Mouse (Mus musculus): ENCODE data around the gene Tnni3k. TPM values are rescaled to one million over a fixed set of nuclear protein-coding genes. Genes with fewer than 3 reads are reported as not detected.
A peak's percentile ranks its signal among the peaks of the same experiment; 100 is the strongest.

The Tnni3k gene
- total and polyA plus RNA-seq, 3 experiments: 0.07 TPM; not detected in 2

DNA sequence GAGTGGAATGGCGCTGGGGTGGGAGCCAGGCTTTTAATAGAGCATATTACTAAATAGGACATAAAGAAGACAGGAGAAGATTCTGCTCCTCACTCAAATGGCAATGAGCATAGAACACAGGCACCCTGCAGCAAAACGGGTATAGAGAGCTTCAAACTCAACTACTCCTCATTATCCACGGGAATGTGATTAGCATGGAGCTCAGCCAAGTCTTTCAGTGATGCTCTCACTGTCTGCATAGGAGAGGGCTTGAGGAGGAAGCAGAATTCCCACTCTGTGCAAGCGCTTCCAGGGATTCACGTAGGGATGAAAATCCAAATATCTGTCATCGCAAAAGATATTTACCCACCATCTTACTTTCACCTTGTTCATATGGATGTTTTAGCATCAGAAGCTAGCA is 141.6 kb downstream of the Tnni3k start:
- no peak for TF ChIP-seq SMC3 (IDR thresholded peaks at IDR 0.05; ENCODE audit: low read depth, low read length)
- no peak for TF ChIP-seq E2F4 (IDR thresholded peaks at IDR 0.05; ENCODE audit: insufficient replicate concordance, low read depth, low read length)
- no peak for TF ChIP-seq ZC3H11A (IDR thresholded peaks at IDR 0.05; ENCODE audit: low read depth, low read length)
- no peak for TF ChIP-seq JUND (conservative IDR thresholded peaks at IDR 0.05; ENCODE audit: low read depth, low read length)
- TF ChIP-seq HCFC1 (IDR thresholded peaks at IDR 0.05; ENCODE audit: low read depth, low read length): no peak
- no peak for TF ChIP-seq KAT2A (IDR thresholded peaks at IDR 0.05; ENCODE audit: insufficient replicate concordance, low read length)
- no peak for TF ChIP-seq CTCF (conservative IDR thresholded peaks at IDR 0.05 in 1 of 2, IDR thresholded peaks at IDR 0.05 in 1 of 2; ENCODE audit: low read depth in 2 of 2, low read length in 2 of 2)
- TF ChIP-seq MAX (IDR thresholded peaks at IDR 0.05; ENCODE audit: low read length): no peak
- TF ChIP-seq RAD21 (IDR thresholded peaks at IDR 0.05; ENCODE audit: low read depth, low read length): no peak
- TF ChIP-seq ELF1 (IDR thresholded peaks at IDR 0.05; ENCODE audit: low read depth, low read length): no peak
- no peak for TF ChIP-seq ZKSCAN1 (IDR thresholded peaks at IDR 0.05; ENCODE audit: borderline replicate concordance, low read depth, low read length)
- no peak for TF ChIP-seq MXI1 (IDR thresholded peaks at IDR 0.05; ENCODE audit: low read depth, low read length)
- H3K4me2 ChIP-seq (ENCODE audit: insufficient read depth, low read depth, poor library complexity, severe bottlenecking): no peak overlapping the region
- no peak overlapping the region for H3K4me3 ChIP-seq (replicated peaks in 1 of 3; ENCODE audit: low read depth in 2 of 3, low read length in 2 of 3, poor library complexity in 1 of 3)
- no peaks in the 10 kb centered on the region for H3K4me1 ChIP-seq (ENCODE audit: control insufficient read depth in 1 of 2, insufficient read depth in 2 of 2)
- in situ Hi-C loops (cut with MboI; ENCODE audit: low pct_ligation_motif_present, low pct_unique_long_range_greater_than_20kb, low sequenced_read_pairs): no loop called here
- H3K79me2 ChIP-seq (replicated peaks; ENCODE audit: control insufficient read depth, extremely low read depth, insufficient read depth, poor library complexity, severe bottlenecking): no peaks in the 10 kb centered on the region
- H3K9me3 ChIP-seq (replicated peaks; ENCODE audit: low read length): no peaks in the 10 kb centered on the region
- H3K9ac ChIP-seq (ENCODE audit: insufficient read depth, low read depth): no peak overlapping the region
- no peak overlapping the region for H3K27ac ChIP-seq (ENCODE audit: insufficient read depth, low read depth)
- dilution Hi-C loops (cut with MboI; ENCODE audit: extremely low pct_ligation_motif_present, extremely low pct_unique_long_range_greater_than_20kb, low sequenced_read_pairs): no loop called here
- H3K36me3 ChIP-seq (replicated peaks in 1 of 2; ENCODE audit: control insufficient read depth in 1 of 2, insufficient read depth in 1 of 2, low read length in 1 of 2): no peaks in the 10 kb centered on the region
- no peaks in the 10 kb centered on the region for H3K27me3 ChIP-seq (replicated peaks)
- no peak for DNase-seq (ENCODE audit: extremely low read depth)

DNA sequence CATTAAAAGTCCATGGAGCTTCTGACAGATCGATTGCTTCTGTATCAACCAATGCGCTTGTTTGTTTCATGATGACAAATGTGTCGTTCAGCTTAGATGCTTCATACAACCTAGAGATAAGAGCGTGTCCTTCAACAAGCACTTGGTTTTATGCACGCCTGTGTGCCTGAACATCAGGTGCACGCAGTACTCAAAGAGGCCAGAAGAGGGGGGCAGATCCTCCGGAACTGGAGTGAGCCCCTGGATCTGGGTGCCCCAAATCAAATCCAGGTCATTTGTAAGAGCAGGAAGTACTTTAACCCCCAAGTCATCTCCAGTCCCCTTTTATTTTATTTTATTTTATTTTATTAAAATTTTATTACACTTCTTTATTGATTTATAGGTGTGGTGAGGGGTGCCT is 158.5 kb downstream of the Tnni3k start:
- peak; percentile 55 for DNase-seq (ENCODE audit: extremely low read depth)
- Histone ChIP-seq H3K4me1 (ENCODE audit: control insufficient read depth in 1 of 2, insufficient read depth in 2 of 2) (no peaks in the 10 kb centered on the region), H3K4me2 (ENCODE audit: insufficient read depth, low read depth, poor library complexity, severe bottlenecking) (no peak overlapping the region), H3K4me3 (replicated peaks in 1 of 3; ENCODE audit: low read depth in 2 of 3, low read length in 2 of 3, poor library complexity in 1 of 3) (no peak overlapping the region), H3K79me2 (replicated peaks; ENCODE audit: control insufficient read depth, extremely low read depth, insufficient read depth, poor library complexity, severe bottlenecking) (no peaks in the 10 kb centered on the region), H3K9me3 (replicated peaks; ENCODE audit: low read length) (no peaks in the 10 kb centered on the region), H3K9ac (ENCODE audit: insufficient read depth, low read depth) (no peak overlapping the region), H3K27ac (ENCODE audit: insufficient read depth, low read depth) (no peak overlapping the region), H3K27me3 (replicated peaks) (no peaks in the 10 kb centered on the region), H3K36me3 (replicated peaks in 1 of 2; ENCODE audit: control insufficient read depth in 1 of 2, insufficient read depth in 1 of 2, low read length in 1 of 2) (no peaks in the 10 kb centered on the region)
- dilution Hi-C loops (cut with MboI; ENCODE audit: extremely low pct_ligation_motif_present, extremely low pct_unique_long_range_greater_than_20kb, low sequenced_read_pairs): no loop called here
- in situ Hi-C loops (cut with MboI; ENCODE audit: low pct_ligation_motif_present, low pct_unique_long_range_greater_than_20kb, low sequenced_read_pairs): loop anchor here (25.0 kb wide), 2 partner anchors 234 to 466 kb away; partner anchors contain the start of gene Erich3
- TF ChIP-seq MYC (IDR thresholded peaks at IDR 0.05; ENCODE audit: low read depth, low read length): no peak
- peak; percentile 60 for TF ChIP-seq RAD21 (IDR thresholded peaks at IDR 0.05; ENCODE audit: low read depth, low read length)
- TF ChIP-seq MAX (IDR thresholded peaks at IDR 0.05; ENCODE audit: low read length): no peak
- TF ChIP-seq POLR2A (IDR thresholded peaks at IDR 0.05; ENCODE audit: low read depth, low read length): no peak
- peak; percentile 64 to 86 for TF ChIP-seq CTCF (conservative IDR thresholded peaks at IDR 0.05 in 1 of 2, IDR thresholded peaks at IDR 0.05 in 1 of 2; ENCODE audit: low read depth in 2 of 2, low read length in 2 of 2)
- TF ChIP-seq BHLHE40 (IDR thresholded peaks at IDR 0.05; ENCODE audit: low read depth, low read length): no peak
- peak; percentile 67 for TF ChIP-seq SMC3 (IDR thresholded peaks at IDR 0.05; ENCODE audit: low read depth, low read length)
- no peak for TF ChIP-seq SIN3A (IDR thresholded peaks at IDR 0.05; ENCODE audit: low read length)
- TF ChIP-seq USF1 (IDR thresholded peaks at IDR 0.05; ENCODE audit: low read depth, low read length): no peak
